Mouse (Mus musculus) lung, adult 2 months (tissue): ENCODE data around the gene Grid2. TPM values are rescaled to one million over a fixed set of nuclear protein-coding genes. Genes with fewer than 3 reads are reported as not detected.
A peak's percentile ranks its signal among the peaks of the same experiment; 100 is the strongest.

Source experiments
- DNase-seq: peaks from one replicate; pipeline ENCODE4 v3.0.0; 2022
- H3K4me1 ChIP-seq: fragments of 200-500 bp; 2 replicates; pipeline ENCODE4 v1.6.1; 2011; ENCODE audit warnings: low read length; ENCODE audit not compliant: control insufficient read depth, insufficient read depth
- H3K4me3 ChIP-seq: fragments of 200-500 bp; replicated peaks from 2 replicates; pipeline ENCODE3; 2011; ENCODE audit warnings: low read depth, mild to moderate bottlenecking, control low read depth, low read length; ENCODE audit errors: extremely low read depth
- CTCF ChIP-seq: fragments of 200-500 bp; IDR thresholded peaks from 2 replicates; pipeline ENCODE4 v1.5.1; 2011; ENCODE audit warnings: mild to moderate bottlenecking, low read length, control low read depth; ENCODE audit not compliant: insufficient read depth
- POLR2A ChIP-seq: fragments of 200-500 bp; IDR thresholded peaks from 2 replicates; pipeline ENCODE4 v1.6.1; 2011; ENCODE audit warnings: low read depth, mild to moderate bottlenecking, control low read depth, low read length, borderline replicate concordance; ENCODE audit errors: extremely low read depth
- whole genome bisulfite sequencing: fragments of 180-500 bp; shearing (Covaris S2); methylation state at CpG from one replicate; pipeline ENCODE4 v1.1.7; 2018; 5-methylcytosine and 5-hydroxymethylcytosine counted together
- polyA plus RNA-seq: library from polyadenylated mRNA; depleted of rRNA; stranded (reverse); fragments of >200 nt; gene quantifications from 2 replicates; pipeline ENCODE4 v1.2.3, GENCODE M21; 2012

Gene Grid2
- polyA plus RNA-seq, 1 experiment, result 0.04 TPM

- Histone ChIP-seq H3K4me3 (no peak overlapping the region), H3K4me1 (no peaks in the 10 kb centered on the region)
- WGBS, result 60% methylated on average over 3 of the region's 3 CpGs
- no peak for DNase-seq
- TF ChIP-seq POLR2A (no peak), CTCF (no peak)
Observed at GRCm38 (mm10) chr6:64671010-64671409, 1415.3 kb downstream of the Grid2 start.

- no peak for TF ChIP-seq POLR2A
- no peak for TF ChIP-seq CTCF
- H3K4me1 ChIP-seq, result no peaks in the 10 kb centered on the region
- 54% methylated on average over 1 of the region's 1 CpGs for WGBS
Observed at GRCm38 (mm10) chr6:64678815-64679214, 1423.1 kb downstream of the Grid2 start.

GRCm38 (mm10) chr6:64683974-64684373 lies 1428.3 kb downstream of the Grid2 start:
- Histone ChIP-seq H3K4me1 (no peaks in the 10 kb centered on the region), H3K4me3 (no peak overlapping the region)
- no peak for TF ChIP-seq POLR2A
- TF ChIP-seq CTCF, result peak; percentile 33
- peak; percentile 8 for DNase-seq
- 33% methylated on average over 9 of the region's 9 CpGs for WGBS

More at GRCm38 (mm10) chr6:64678815-64679214, 1423.1 kb downstream of the Grid2 start:
- H3K4me3 ChIP-seq, result no peak overlapping the region
- DNase-seq, result no peak

GRCm38 (mm10) chr6:64684973-64685372 lies 1429.3 kb downstream of the Grid2 start:
- H3K4me1 ChIP-seq, result no peaks in the 10 kb centered on the region
- H3K4me3 ChIP-seq, result no peak overlapping the region
- under 1% methylated on average over 5 of the region's 5 CpGs for WGBS
- TF ChIP-seq POLR2A (no peak), CTCF (no peak)
- DNase-seq, result no peak

- TF ChIP-seq CTCF (no peak), POLR2A (no peak)
- DNase-seq, result no peak
- 8% methylated on average over 19 of the region's 19 CpGs for WGBS
- Histone ChIP-seq H3K4me3 (no peak overlapping the region), H3K4me1 (no peaks in the 10 kb centered on the region)
Observed at GRCm38 (mm10) chr6:64688181-64688944, 1432.7 kb downstream of the Grid2 start.

GRCm38 (mm10) chr6:64694688-64695087 lies 1439.0 kb downstream of the Grid2 start:
- WGBS, result 50% methylated on average over 7 of the region's 7 CpGs
- DNase-seq, result no peak
- TF ChIP-seq POLR2A (no peak), CTCF (no peak)
- Histone ChIP-seq H3K4me1 (no peaks in the 10 kb centered on the region), H3K4me3 (no peak overlapping the region)

- Histone ChIP-seq H3K4me1 (no peaks in the 10 kb centered on the region), H3K4me3 (no peak overlapping the region)
- 65% methylated on average over 2 of the region's 2 CpGs for WGBS
- TF ChIP-seq POLR2A (no peak), CTCF (no peak)
- no peak for DNase-seq
Observed at GRCm38 (mm10) chr6:64703659-64704058, 1448.0 kb downstream of the Grid2 start.

- TF ChIP-seq CTCF (no peak), POLR2A (no peak)
- Histone ChIP-seq H3K4me3 (peak overlapping the region; percentile 34), H3K4me1 (peaks cover 3% of the 10 kb centered on the region; the same call in 1 of the 2 replicates)
- DNase-seq, result peak; percentile 44
- whole genome bisulfite sequencing, result 1% methylated on average over 29 of the region's 29 CpGs
Observed at GRCm38 (mm10) chr6:64727751-64728403, 1472.2 kb downstream of the Grid2 start.

GRCm38 (mm10) chr6:64728499-64729198 lies 1473.0 kb downstream of the Grid2 start, which contains the start of gene Atoh1:
Atoh1 (plus strand) TSS chr6:64729125.
- DNase-seq, result no peak
- H3K4me3 ChIP-seq, result peak within 1 kb of the TSS; percentile 36
- TF ChIP-seq POLR2A, result no peak
- no peak for TF ChIP-seq CTCF
- WGBS, result under 1% methylated on average over 34 of the region's 34 CpGs
- H3K4me1 ChIP-seq, result peaks cover 3% of the 10 kb centered on the region; the same call in 1 of the 2 replicates
